Mouse (Mus musculus) cerebellum, adult 2 months (tissue): ENCODE results near the gene Klk1b3. TPM values are rescaled to one million over a fixed set of nuclear protein-coding genes. Genes with fewer than 3 reads are reported as not detected.

Experiments
- DNase-seq, 2 experiments: peaks; one replicate each; pipeline ENCODE4 v3.0.0; 2021
- H3K27ac ChIP-seq: fragments of 200-500 bp; 2 replicates; pipeline ENCODE4 v1.5.1; 2012; ENCODE audit warnings: low read length, control low read depth, inconsistent platforms; ENCODE audit not compliant: insufficient read depth
- H3K27me3 ChIP-seq: fragments of 200-500 bp; 2 replicates; pipeline ENCODE4 v1.6.1; 2012; ENCODE audit warnings: inconsistent platforms, mild to moderate bottlenecking, low read length, moderate library complexity; ENCODE audit not compliant: control insufficient read depth, insufficient read depth
- H3K4me1 ChIP-seq: fragments of 200-500 bp; 2 replicates; pipeline ENCODE4 v1.6.1; 2011; ENCODE audit warnings: low read length; ENCODE audit not compliant: control insufficient read depth, insufficient read depth
- H3K4me3 ChIP-seq: fragments of 200-500 bp; replicated peaks from 2 replicates; pipeline ENCODE3; 2011; ENCODE audit warnings: mild to moderate bottlenecking, low read depth, low read length, control low read depth; ENCODE audit not compliant: insufficient read depth
- CTCF ChIP-seq: fragments of 200-500 bp; IDR thresholded peaks from 2 replicates; pipeline ENCODE4 v1.5.1; 2011; ENCODE audit warnings: low read depth, mild to moderate bottlenecking, control low read depth, low read length, moderate library complexity, borderline replicate concordance; ENCODE audit not compliant: insufficient read depth
- POLR2A ChIP-seq: fragments of 200-500 bp; IDR thresholded peaks from 2 replicates; pipeline ENCODE4 v1.6.1; 2011; ENCODE audit warnings: low read length, control low read depth, borderline replicate concordance; ENCODE audit not compliant: insufficient read depth
- WGBS: fragments of 180-500 bp; shearing (Covaris S2); methylation state at CpG from one replicate; pipeline ENCODE4 v1.1.7; 2018; 5-methylcytosine and 5-hydroxymethylcytosine counted together
- polyA plus RNA-seq: library from polyadenylated mRNA; depleted of rRNA; stranded (reverse); fragments of >200 nt; gene quantifications from 2 replicates; pipeline ENCODE4 v1.2.3, GENCODE M21; 2012

Gene Klk1b3
- polyA plus RNA-seq, 1 experiment = not detected

GRCm38 (mm10) chr7:44225076-44225475 lies 27.1 kb downstream of the Klk1b3 start, which contains the start of gene Klk1:
Gene Klk1 (plus strand): TSS chr7:44225360.
- no peak for DNase-seq
- no peak for TF ChIP-seq CTCF
- Histone ChIP-seq H3K4me3 (no peak within 1 kb of the TSS), H3K27ac (no peak within 1 kb of the TSS), H3K27me3 (no peaks in the 10 kb centered on the region), H3K4me1 (no peaks in the 10 kb centered on the region)
- WGBS = 56% methylated on average over 1 of the region's 1 CpGs

- TF ChIP-seq POLR2A (no peak), CTCF (no peak)
- 18% methylated on average over 3 of the region's 3 CpGs for whole genome bisulfite sequencing
- H3K4me3 ChIP-seq = no peak within 1 kb of the TSS
- no peak for DNase-seq
- H3K4me1 ChIP-seq = no peaks in the 10 kb centered on the region; the same call in 1 of the 2 replicates
- no peak within 1 kb of the TSS for H3K27ac ChIP-seq
- H3K27me3 ChIP-seq = no peaks in the 10 kb centered on the region
Measured at GRCm38 (mm10) chr7:44235909-44236308, 37.9 kb downstream of the Klk1b3 start, which contains the start of gene Gm36864. Gene Gm36864 (plus strand): TSS chr7:44236177.

- DNase-seq = no peak
- Histone ChIP-seq H3K4me1 (no peaks in the 10 kb centered on the region; the same call in 1 of the 2 replicates), H3K27ac (no peak overlapping the region), H3K4me3 (no peak overlapping the region), H3K27me3 (no peaks in the 10 kb centered on the region)
- TF ChIP-seq CTCF = no peak
- no peak for TF ChIP-seq POLR2A
- WGBS = 37% methylated on average over 2 of the region's 2 CpGs
Measured at GRCm38 (mm10) chr7:44239913-44240312, 41.9 kb downstream of the Klk1b3 start.

GRCm38 (mm10) chr7:44240712-44241111 lies 42.7 kb downstream of the Klk1b3 start:
- no peak for TF ChIP-seq CTCF
- no peak for TF ChIP-seq POLR2A
- 48% methylated on average over 1 of the region's 1 CpGs for WGBS
- Histone ChIP-seq H3K27me3 (no peaks in the 10 kb centered on the region), H3K4me1 (no peaks in the 10 kb centered on the region; the same call in 1 of the 2 replicates), H3K27ac (no peak overlapping the region), H3K4me3 (no peak overlapping the region)
- no peak for DNase-seq

GRCm38 (mm10) chr7:44241163-44241562 lies 43.2 kb downstream of the Klk1b3 start:
- DNase-seq = no peak
- TF ChIP-seq CTCF (no peak), POLR2A (no peak)
- H3K4me3 ChIP-seq = no peak overlapping the region
- 63% methylated on average over 2 of the region's 2 CpGs for WGBS
- no peaks in the 10 kb centered on the region for H3K27me3 ChIP-seq
- H3K4me1 ChIP-seq = no peaks in the 10 kb centered on the region
- no peak overlapping the region for H3K27ac ChIP-seq

- Histone ChIP-seq H3K4me3 (no peak overlapping the region), H3K27me3 (no peaks in the 10 kb centered on the region), H3K27ac (no peak overlapping the region), H3K4me1 (0 out of 2 replicates have a peak, but pooled peaks cover 2% of the 10 kb centered on the region)
- no peak for DNase-seq
- TF ChIP-seq POLR2A = no peak
- no peak for TF ChIP-seq CTCF
- WGBS = 58% methylated on average over 1 of the region's 1 CpGs
Measured at GRCm38 (mm10) chr7:44244080-44244479, 46.1 kb downstream of the Klk1b3 start.

- TF ChIP-seq POLR2A (peak; percentile 94), CTCF (no peak)
- under 1% methylated on average over 62 of the region's 62 CpGs for WGBS
- H3K27ac ChIP-seq = peak within 1 kb of the TSS; percentile 79
- H3K4me3 ChIP-seq = peak within 1 kb of the TSS; percentile 97
- no peaks in the 10 kb centered on the region for H3K27me3 ChIP-seq
- H3K4me1 ChIP-seq = 0 out of 2 replicates have a peak, but pooled peaks cover 2% of the 10 kb centered on the region
- peak; percentile 89 to 94 for DNase-seq
Measured at GRCm38 (mm10) chr7:44246055-44246983, 48.3 kb downstream of the Klk1b3 start, which contains the start of the genes 1700028J19Rik and 2410002F23Rik. Gene 1700028J19Rik (minus strand): TSS chr7:44246695. Gene 2410002F23Rik (plus strand): TSS chr7:44246722.
